Mouse (Mus musculus) liver, postnatal 0 days (tissue): ENCODE data around the gene Fbxw5. TPM values are rescaled to one million over a fixed set of nuclear protein-coding genes. Genes with fewer than 3 reads are reported as not detected.

Experiments used
- ATAC-seq: fragments of 200-750 bp; cut with Nextera tagmentation; 2 replicates; pipeline ENCODE4 v1.8.0; 2017; ENCODE audit warnings: mild to moderate bottlenecking, moderate library complexity
- DNase-seq: peaks from one replicate; pipeline ENCODE4 v3.0.0-alpha.2; 2016
- H3K27ac ChIP-seq: fragments of 300-500 bp; sonication (generic); 2 replicates; pipeline ENCODE4 v1.5.1; 2014; ENCODE audit warnings: antibody characterized with exemption, moderate library complexity, mild to moderate bottlenecking, low read depth
- H3K27me3 ChIP-seq: fragments of 300-500 bp; sonication (generic); 2 replicates; pipeline ENCODE4 v1.6.1; 2014; ENCODE audit warnings: low read length, control low read depth, mixed read lengths; ENCODE audit not compliant: insufficient read depth
- H3K36me3 ChIP-seq: fragments of 300-500 bp; sonication (generic); replicated peaks from 2 replicates; pipeline ENCODE4 v1.6.1; 2014; ENCODE audit warnings: mild to moderate bottlenecking, control low read depth, low read length, moderate library complexity, mixed read lengths; ENCODE audit not compliant: insufficient read depth
- H3K4me1 ChIP-seq: fragments of 300-500 bp; sonication (generic); 2 replicates; pipeline ENCODE4 v1.6.1; 2014; ENCODE audit warnings: antibody characterized with exemption, mild to moderate bottlenecking, control low read depth; ENCODE audit not compliant: insufficient read depth
- H3K4me2 ChIP-seq: fragments of 300-500 bp; sonication (generic); 2 replicates; pipeline ENCODE4 v1.6.1; 2014; ENCODE audit warnings: low read depth, mild to moderate bottlenecking, low read length, moderate library complexity, mixed read lengths
- H3K4me3 ChIP-seq: fragments of 300-500 bp; sonication (generic); 2 replicates; pipeline ENCODE4 v1.5.1; 2014; ENCODE audit warnings: low read depth, low read length
- H3K9ac ChIP-seq: fragments of 300-500 bp; sonication (generic); replicated peaks from 2 replicates; pipeline ENCODE4 v1.6.1; 2014; ENCODE audit warnings: mild to moderate bottlenecking, moderate library complexity
- H3K9me3 ChIP-seq: fragments of 300-500 bp; sonication (generic); 2 replicates; pipeline ENCODE4 v1.6.1; 2016; ENCODE audit warnings: mild to moderate bottlenecking, control low read depth, low read length, mixed read lengths
- CTCF ChIP-seq: sonication (generic); IDR thresholded peaks from 2 replicates; pipeline ENCODE4 v1.5.1; 2016; ENCODE audit warnings: antibody characterized with exemption, low read depth
- EP300 ChIP-seq: IDR thresholded peaks from 2 replicates; pipeline ENCODE4 v1.6.1; 2016; ENCODE audit warnings: antibody characterized with exemption, low read depth, mild to moderate bottlenecking
- WGBS: fragments of 180-500 bp; shearing (Covaris S2); extraction: QIAGEN DNeasy Blood & Tissue Kit; methylation state at CpG from one replicate; pipeline ENCODE4 v1.1.7; 2014; ENCODE audit not compliant: insufficient replicate concordance; 5-methylcytosine and 5-hydroxymethylcytosine counted together
- polyA plus RNA-seq: library from polyadenylated mRNA; unstranded; fragments of >200 nt; fragmentation: Nextera tagmentation; extraction: Ambion mirVana; gene quantifications from 2 replicates; pipeline ENCODE4 v1.2.1, GENCODE M21; 2015

The Fbxw5 gene
- polyA plus RNA-seq, 1 experiment from 2014 or later, result 26.9 TPM

DNA sequence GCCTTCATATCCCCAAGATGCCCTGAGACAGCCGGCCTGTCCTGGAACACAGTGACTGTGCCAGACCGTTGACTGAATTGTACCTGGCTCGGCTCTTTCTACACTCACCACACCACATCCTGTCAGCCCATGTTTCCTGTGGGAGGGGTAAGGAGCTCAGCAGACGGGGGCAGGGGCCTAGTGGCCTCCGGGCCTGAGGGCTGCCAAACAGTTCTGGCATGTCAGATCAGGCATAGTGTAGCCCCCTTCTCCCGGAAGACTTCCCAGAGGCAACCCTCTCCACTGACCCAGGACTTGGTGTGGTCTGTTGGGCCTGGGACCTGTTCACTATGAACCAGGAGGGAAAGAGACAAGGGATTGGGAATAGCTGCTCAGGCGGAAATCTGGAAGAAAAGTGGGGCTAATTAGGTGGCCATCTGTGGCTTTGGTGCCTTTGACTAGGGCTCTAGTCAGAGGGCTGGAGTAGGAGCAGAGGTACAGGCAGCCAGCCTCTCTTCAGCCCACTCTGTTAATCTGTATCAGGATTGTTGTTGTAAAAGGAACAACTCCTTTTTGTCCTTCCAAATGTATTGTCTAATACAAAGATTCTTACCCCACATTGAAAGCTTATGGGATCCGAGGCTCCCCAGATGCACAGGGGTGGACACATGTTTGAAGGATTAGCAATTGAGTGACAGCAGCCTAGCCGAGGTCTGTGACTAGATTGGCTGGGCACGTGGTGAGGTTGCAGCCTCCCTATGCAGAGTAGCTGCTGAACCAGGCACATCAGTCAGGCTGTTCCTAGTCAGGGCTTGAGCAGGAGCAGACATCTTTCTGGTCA, 34.5 kb upstream of the Fbxw5 start:
- Histone ChIP-seq H3K27me3 (no peaks in the 10 kb centered on the region), H3K9ac (0 out of 2 replicates have a peak overlapping the region, but pooled peaks have one; percentile 5), H3K27ac (peak overlapping the region; percentile 66), H3K4me1 (peaks cover 17% of the 10 kb centered on the region), H3K4me3 (peak overlapping the region; percentile 13; the same call in 1 of the 2 replicates), H3K36me3 (no peaks in the 10 kb centered on the region), H3K4me2 (peak overlapping the region; percentile 33), H3K9me3 (no peaks in the 10 kb centered on the region)
- peak; percentile 53 for DNase-seq
- peak; percentile 6; the same call in 1 of the 2 replicates for ATAC-seq
- WGBS, result 23% methylated on average over 10 of the region's 10 CpGs
- no peak for TF ChIP-seq EP300
- TF ChIP-seq CTCF, result no peak

- TF ChIP-seq EP300 (no peak), CTCF (no peak)
- DNase-seq, result no peak
- no peak for ATAC-seq
- no peaks in the 10 kb centered on the region for H3K9me3 ChIP-seq
- H3K4me2 ChIP-seq, result no peak overlapping the region
- 67% methylated on average over 14 of the region's 14 CpGs for WGBS
- H3K27me3 ChIP-seq, result no peaks in the 10 kb centered on the region
- H3K4me1 ChIP-seq, result peaks cover 10% of the 10 kb centered on the region; the same call in 1 of the 2 replicates
- no peak overlapping the region for H3K4me3 ChIP-seq
- no peak overlapping the region for H3K9ac ChIP-seq
- H3K36me3 ChIP-seq, result no peaks in the 10 kb centered on the region
- no peak overlapping the region for H3K27ac ChIP-seq
Observed at GRCm38 (mm10) chr2:25467606-25468303, 32.8 kb upstream of the Fbxw5 start.

DNA sequence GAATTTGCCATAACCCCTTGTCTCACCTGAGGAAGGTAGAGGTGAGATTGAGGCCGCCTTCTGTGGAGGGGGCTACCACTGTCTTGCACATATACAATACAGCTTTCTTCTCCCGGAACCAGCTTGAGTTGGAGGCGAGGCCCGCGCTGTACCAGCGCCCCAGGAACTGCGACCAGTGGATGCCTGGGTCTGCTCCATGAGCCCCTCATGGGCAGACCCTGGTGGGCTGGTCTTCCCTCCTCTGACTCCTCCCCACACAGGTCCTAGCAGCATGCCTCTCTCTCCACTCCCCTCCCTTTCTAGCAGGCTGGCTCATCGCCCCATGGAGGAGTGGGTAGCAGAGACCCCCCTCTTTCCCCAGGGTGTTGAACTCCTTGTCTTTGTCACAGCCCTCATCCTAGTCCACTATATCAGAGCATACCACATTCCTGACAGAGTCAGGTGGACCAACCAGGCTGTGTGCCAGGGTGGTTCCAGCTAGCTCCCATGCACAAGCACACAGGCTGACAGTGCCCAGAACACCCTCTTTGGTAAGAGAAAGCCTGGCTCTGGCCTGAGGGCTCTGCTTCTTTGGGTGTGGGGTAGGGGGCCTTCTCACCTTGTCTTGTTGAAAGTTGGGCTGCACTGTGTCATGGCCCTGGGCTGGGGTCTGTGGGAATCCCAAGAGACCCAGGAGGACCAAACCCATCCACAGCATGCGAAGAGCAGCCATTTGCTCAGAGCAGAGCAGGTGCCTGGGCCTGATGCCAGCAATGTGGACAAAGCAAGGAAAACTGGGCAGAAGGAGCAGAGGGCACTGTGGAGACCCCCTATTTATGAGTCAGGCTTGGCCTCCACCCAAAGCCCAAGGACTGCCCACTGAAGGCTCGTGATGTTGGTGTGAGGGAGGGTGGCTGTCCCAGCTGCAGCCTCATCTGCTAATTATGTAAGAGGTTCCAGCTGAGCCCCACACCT, 31.3 kb upstream of the Fbxw5 start:
- Histone ChIP-seq H3K4me2 (no peak overlapping the region), H3K27me3 (no peaks in the 10 kb centered on the region), H3K4me1 (peaks cover 10% of the 10 kb centered on the region; the same call in 1 of the 2 replicates), H3K27ac (no peak overlapping the region), H3K9ac (no peak overlapping the region), H3K36me3 (no peaks in the 10 kb centered on the region), H3K4me3 (no peak overlapping the region), H3K9me3 (no peaks in the 10 kb centered on the region)
- 62% methylated on average over 10 of the region's 10 CpGs for WGBS
- TF ChIP-seq CTCF, result no peak
- ATAC-seq, result no peak
- no peak for DNase-seq

GRCm38 (mm10) chr2:25469969-25470368, 30.6 kb upstream of the Fbxw5 start, which contains the start of gene Ptgds:
Gene Ptgds (minus strand): TSS chr2:25470046.
- Histone ChIP-seq H3K27ac (no peak within 1 kb of the TSS), H3K4me1 (peaks cover 5% of the 10 kb centered on the region; the same call in 1 of the 2 replicates), H3K9me3 (no peaks in the 10 kb centered on the region), H3K36me3 (no peaks in the 10 kb centered on the region), H3K4me3 (no peak within 1 kb of the TSS), H3K9ac (no peak within 1 kb of the TSS), H3K4me2 (no peak within 1 kb of the TSS), H3K27me3 (no peaks in the 10 kb centered on the region)
- TF ChIP-seq CTCF, result no peak
- no peak for TF ChIP-seq EP300
- DNase-seq (no peak), ATAC-seq (no peak)
- 67% methylated on average over 6 of the region's 6 CpGs for WGBS

DNA sequence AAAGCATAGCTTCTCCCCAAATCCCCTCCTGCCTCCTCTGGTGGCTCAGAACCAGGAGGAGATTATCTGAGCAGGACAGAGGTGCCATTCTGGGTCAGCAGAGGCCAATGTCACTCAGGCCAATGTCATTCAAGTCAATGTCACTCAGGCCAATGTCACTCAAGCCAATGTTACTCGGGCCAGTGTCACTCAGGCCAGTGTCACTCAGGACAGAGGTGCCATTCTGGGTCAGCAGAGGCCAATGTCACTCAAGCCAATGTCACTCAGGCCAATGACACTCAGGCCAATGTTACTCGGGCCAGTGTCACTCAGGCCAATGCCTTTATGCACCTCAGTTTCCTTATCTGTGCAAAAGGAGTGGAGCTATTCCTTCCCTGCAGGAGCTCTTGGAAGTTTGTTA, 28.0 kb upstream of the Fbxw5 start:
- ATAC-seq (peak; percentile 81), DNase-seq (no peak)
- no peaks in the 10 kb centered on the region for H3K27me3 ChIP-seq
- no peak overlapping the region for H3K27ac ChIP-seq
- TF ChIP-seq CTCF (no peak), EP300 (no peak)
- WGBS, result 81% methylated on average over 2 of the region's 2 CpGs
- no peaks in the 10 kb centered on the region for H3K36me3 ChIP-seq
- H3K4me3 ChIP-seq, result no peak overlapping the region
- no peaks in the 10 kb centered on the region for H3K9me3 ChIP-seq
- H3K4me2 ChIP-seq, result no peak overlapping the region
- H3K9ac ChIP-seq, result no peak overlapping the region
- no peaks in the 10 kb centered on the region for H3K4me1 ChIP-seq

DNA sequence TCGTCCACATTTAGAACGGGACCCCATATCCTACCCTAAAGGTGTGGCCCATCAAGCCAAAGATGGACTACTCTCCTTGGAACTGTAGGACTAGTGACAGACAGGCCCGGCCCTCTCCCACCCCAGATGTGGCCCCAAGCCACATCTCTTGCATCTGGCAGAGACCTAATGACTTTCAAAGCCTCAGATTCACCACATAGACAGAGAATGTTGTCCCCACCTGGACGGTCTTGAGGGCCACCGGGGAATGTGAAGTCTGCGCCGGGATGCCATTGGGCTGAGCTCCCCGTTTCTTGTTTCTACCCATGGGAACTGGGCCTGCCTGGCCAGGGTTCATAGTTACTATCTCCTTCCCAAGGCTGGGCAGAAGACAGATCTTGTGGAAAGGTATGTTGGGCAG, 23.0 kb upstream of the Fbxw5 start:
- H3K4me2 ChIP-seq, result no peak overlapping the region
- TF ChIP-seq EP300 (no peak), CTCF (no peak)
- ATAC-seq, result no peak
- H3K4me3 ChIP-seq, result no peak overlapping the region
- 78% methylated on average over 8 of the region's 8 CpGs for WGBS
- H3K27ac ChIP-seq, result no peak overlapping the region
- DNase-seq, result no peak
- no peaks in the 10 kb centered on the region for H3K36me3 ChIP-seq
- no peaks in the 10 kb centered on the region for H3K9me3 ChIP-seq
- H3K27me3 ChIP-seq, result no peaks in the 10 kb centered on the region
- no peaks in the 10 kb centered on the region for H3K4me1 ChIP-seq
- H3K9ac ChIP-seq, result no peak overlapping the region
